Mouse (Mus musculus): ENCODE results near the gene Naa15.

DNA sequence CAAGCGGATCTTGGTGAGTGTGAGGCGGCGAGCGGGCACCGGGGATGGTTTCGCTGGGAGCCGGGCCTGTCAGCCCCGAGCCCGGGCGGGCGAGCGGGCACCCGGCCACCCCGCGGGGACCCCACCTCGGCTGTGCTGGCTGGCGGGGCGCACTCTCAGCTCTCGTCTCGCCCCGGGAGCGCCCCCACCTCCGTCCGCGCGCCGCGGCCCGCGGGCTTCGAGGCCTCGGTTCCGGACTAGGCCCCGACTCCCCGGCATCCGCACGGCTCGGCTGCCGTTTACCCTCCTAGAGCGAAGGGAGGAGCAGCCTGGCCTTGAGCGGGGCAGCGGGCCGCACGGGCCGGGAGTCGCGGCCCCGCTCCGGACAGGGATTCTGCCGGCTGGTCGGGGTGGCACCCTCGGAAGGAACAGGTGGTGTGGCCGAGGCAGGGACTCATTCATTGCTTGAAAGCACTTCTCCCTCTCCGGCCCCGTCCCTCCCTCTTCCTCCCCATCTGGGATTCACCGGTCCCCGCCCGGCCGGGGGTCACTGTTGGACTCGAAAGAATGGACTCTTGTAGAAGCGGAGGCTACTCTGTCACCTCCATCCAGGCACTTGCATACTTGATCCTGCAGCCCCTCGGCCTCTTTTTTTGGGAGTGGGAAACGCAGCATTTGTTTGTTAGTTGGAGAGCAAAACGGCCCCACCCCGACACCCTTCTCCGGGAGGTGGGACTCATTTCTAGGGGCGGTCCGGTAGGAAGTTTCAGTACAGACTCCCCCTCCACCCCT lies 1.6 kb downstream of the Naa15 start:
- TF ChIP-seq CTCF (IDR thresholded peaks at IDR 0.05; ENCODE audit: insufficient read depth, low read length): no peak
- no peak for TF ChIP-seq POLR2A (IDR thresholded peaks at IDR 0.05; ENCODE audit: borderline replicate concordance, extremely low read depth, low read depth, low read length)
